ENCODE assay signal across 9 mouse cellular contexts in the genomic region with DNA sequence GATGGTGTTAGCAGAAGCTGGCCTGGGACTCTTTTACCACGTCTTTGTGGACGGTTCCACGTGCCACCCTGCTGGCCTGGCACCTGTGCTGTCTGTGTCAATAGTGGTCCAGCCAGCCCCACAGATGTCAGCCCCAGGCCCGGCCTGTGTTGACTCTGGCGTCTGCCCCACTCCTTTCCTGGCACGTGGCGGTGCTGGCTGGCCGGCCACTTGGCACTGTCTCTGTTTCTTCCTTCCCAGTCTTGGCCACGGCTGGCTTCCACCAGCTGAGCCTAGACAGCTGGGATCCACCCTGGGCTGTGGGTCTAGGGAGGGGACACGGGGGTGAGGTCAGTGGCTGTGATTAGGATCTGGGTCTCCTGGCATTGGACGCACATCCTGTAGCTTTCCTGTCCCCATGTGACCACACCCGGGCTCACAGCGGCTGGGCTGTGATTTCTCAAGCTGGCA. TPM values are rescaled to one million over a fixed set of nuclear protein-coding genes. Genes with fewer than 3 reads are reported as not detected.
DNase-seq lines count a peak whose midpoint lies in the region; ATAC-seq lines count a peak whose summit lies in the region.
"Had no signal": no experiment of that assay in that cellular context is flagged by ENCODE, and none has a peak within 500 bp of the region (broad histone marks: within the 10 kb centered on the region; RNA-seq: fewer than 3 reads in every experiment).

No protein-coding gene starts in this region.

- 74% methylated on average over 13 of the region's 13 CpGs for WGBS in midbrain, embryonic 13.5 days

- H3K4me2 ChIP-seq in midbrain, embryonic 13.5 days (replicated peaks), result no peak overlapping the region

- peak overlapping the region; percentile 35; the same call in 1 of the 2 replicates for H3K27ac ChIP-seq in midbrain, embryonic 13.5 days
- H3K27ac ChIP-seq: liver, embryonic 14.5 days had no signal

- peak; percentile 86 for DNase-seq in 3134 (ENCODE audit: extremely low read depth, insufficient read length, low spot score)
- peak; percentile 34 to 73 for DNase-seq in adrenal gland, adult 18-20 months (ENCODE audit: low spot score in 2 of 2)
- DNase-seq in frontal cortex, postnatal 14 days (ENCODE audit: low spot score in 2 of 2), result peak; percentile 60 to 79
- peak; percentile 91 for DNase-seq in heart, postnatal 4 days
- DNase-seq in layer of hippocampus, postnatal 36 days, result peak; percentile 68 to 82
- peak; percentile 70 to 89 for DNase-seq in urinary bladder, postnatal 36 days (ENCODE audit: low spot score in 2 of 2)
- DNase-seq in retina, postnatal 1 day, result no peak

- no peak overlapping the region for H3K4me3 ChIP-seq in midbrain, embryonic 13.5 days (replicated peaks)

- ATAC-seq in midbrain, embryonic 13.5 days, result peak; percentile 32

- H3K36me3 ChIP-seq in midbrain, embryonic 13.5 days, result peaks cover 57% of the 10 kb centered on the region

- H3K9me3 ChIP-seq in midbrain, embryonic 13.5 days, result no peaks in the 10 kb centered on the region

- no peak overlapping the region for H3K9ac ChIP-seq in midbrain, embryonic 13.5 days (replicated peaks)
- H3K9ac ChIP-seq: liver, embryonic 14.5 days had no signal

- H3K4me1 ChIP-seq in midbrain, embryonic 13.5 days (replicated peaks), result peaks cover 64% of the 10 kb centered on the region

- no peaks in the 10 kb centered on the region for H3K27me3 ChIP-seq in midbrain, embryonic 13.5 days

RNA-seq across cellular contexts. Expression of a gene that starts 7.5 kb away (rescaled TPM):
- total RNA-seq in adrenal gland, adult 18-20 months (2021), result 1 to 10 TPM; 3.6 to 4.3 TPM
- total RNA-seq in heart, postnatal 4 days (2021), result 1 to 10 TPM; 4.2 to 4.3 TPM
- 1 to 10 TPM; 4.8 to 5.1 TPM for total RNA-seq in layer of hippocampus, postnatal 36 days (2021)
- polyA plus RNA-seq in midbrain, embryonic 13.5 days (2015; fragmentation: Nextera tagmentation; extraction: Ambion mirVana), result 3.8 and 3.9 TPM in 2 replicates

RNA-seq across cellular contexts. Expression of a gene that starts 13.3 kb away (rescaled TPM):
- 100 to 1,000 TPM in 1 of 2 experiments, 10 to 100 TPM in 1; 92.0 to 107 TPM for total RNA-seq in adrenal gland, adult 18-20 months (2021)
- total RNA-seq in heart, postnatal 4 days (2021), result 100 to 1,000 TPM in 1 of 2 experiments, 10 to 100 TPM in 1; 91.0 to 100 TPM
- total RNA-seq in layer of hippocampus, postnatal 36 days (2021), result 100 to 1,000 TPM; 397 to 399 TPM
- polyA plus RNA-seq in midbrain, embryonic 13.5 days (2015; fragmentation: Nextera tagmentation; extraction: Ambion mirVana), result 231 TPM in 2 replicates

RNA-seq across cellular contexts. Expression of a gene that starts 17.5 kb away (rescaled TPM):
- total RNA-seq in adrenal gland, adult 18-20 months (2021), result 1 to 10 TPM; 1.0 to 2.2 TPM
- under 1 TPM; 0.25 to 0.33 TPM for total RNA-seq in heart, postnatal 4 days (2021)
- total RNA-seq in layer of hippocampus, postnatal 36 days (2021), result 1 to 10 TPM; 6.4 to 6.8 TPM
- 2.2 and 2.3 TPM in 2 replicates for polyA plus RNA-seq in midbrain, embryonic 13.5 days (2015; fragmentation: Nextera tagmentation; extraction: Ambion mirVana)

RNA-seq across cellular contexts. Expression of a gene that starts 23.6 kb away (rescaled TPM):
- total RNA-seq in adrenal gland, adult 18-20 months (2021), result not detected
- not detected for total RNA-seq in heart, postnatal 4 days (2021)
- not detected for total RNA-seq in layer of hippocampus, postnatal 36 days (2021)
- polyA plus RNA-seq in midbrain, embryonic 13.5 days (2015; fragmentation: Nextera tagmentation; extraction: Ambion mirVana), result 17.5 and 34.1 TPM in 2 replicates
- polyA plus RNA-seq: liver, embryonic 14.5 days had no signal

RNA-seq across cellular contexts. Expression of a gene that starts 25.6 kb away (rescaled TPM):
- total RNA-seq in adrenal gland, adult 18-20 months (2021), result 10 to 100 TPM; 32.7 to 40.7 TPM
- total RNA-seq in heart, postnatal 4 days (2021), result 10 to 100 TPM; 67.1 to 68.2 TPM
- total RNA-seq in layer of hippocampus, postnatal 36 days (2021), result 10 to 100 TPM; 53.0 to 54.1 TPM
- 62.9 and 69.1 TPM in 2 replicates for polyA plus RNA-seq in midbrain, embryonic 13.5 days (2015; fragmentation: Nextera tagmentation; extraction: Ambion mirVana)
